Mouse (Mus musculus) stomach, embryonic 14.5 days (tissue): Measurements from ENCODE around the gene Fam110a. TPM values are rescaled to one million over a fixed set of nuclear protein-coding genes. Genes with fewer than 3 reads are reported as not detected.

Experiments used
- ATAC-seq: fragments of 200-750 bp; cut with Nextera tagmentation; 2 replicates; pipeline ENCODE4 v1.8.0; 2017; ENCODE audit warnings: low read depth, moderate TSS enrichment; ENCODE audit not compliant: insufficient number of reproducible peaks, insufficient read depth, low FRiP score
- H3K27ac ChIP-seq: fragments of 300-500 bp; sonication (generic); 2 replicates; pipeline ENCODE4 v1.5.1; 2014; ENCODE audit warnings: mild to moderate bottlenecking, low read length, moderate library complexity, mixed read lengths
- H3K27me3 ChIP-seq: fragments of 300-500 bp; sonication (generic); 2 replicates; pipeline ENCODE4 v1.6.1; 2014; ENCODE audit warnings: low read length, control low read depth, mixed read lengths; ENCODE audit not compliant: control insufficient read depth, insufficient read depth
- H3K36me3 ChIP-seq: fragments of 300-500 bp; sonication (generic); 2 replicates; pipeline ENCODE4 v1.6.1; 2014; ENCODE audit warnings: mild to moderate bottlenecking, control low read depth, low read length, moderate library complexity, mixed read lengths; ENCODE audit not compliant: control insufficient read depth, insufficient read depth
- H3K4me1 ChIP-seq: fragments of 300-500 bp; sonication (generic); 2 replicates; pipeline ENCODE4 v1.6.1; 2014; ENCODE audit warnings: low read length, control low read depth, mixed read lengths; ENCODE audit not compliant: control insufficient read depth, insufficient read depth
- H3K4me2 ChIP-seq: fragments of 300-500 bp; sonication (generic); replicated peaks from 2 replicates; pipeline ENCODE4 v1.6.1; 2014; ENCODE audit warnings: low read depth, low read length, control low read depth
- H3K4me3 ChIP-seq: fragments of 300-500 bp; sonication (generic); 2 replicates; pipeline ENCODE4 v1.5.1; 2014; ENCODE audit warnings: low read depth, low read length, control low read depth
- H3K9ac ChIP-seq: fragments of 300-500 bp; sonication (generic); replicated peaks from 2 replicates; pipeline ENCODE4 v1.6.1; 2014; ENCODE audit warnings: low read depth, mild to moderate bottlenecking, control low read depth, low read length, moderate library complexity, mixed read lengths
- H3K9me3 ChIP-seq: fragments of 300-500 bp; sonication (generic); 2 replicates; pipeline ENCODE4 v1.6.1; 2016; ENCODE audit warnings: low read depth, low read length, control low read depth; ENCODE audit not compliant: control insufficient read depth
- WGBS: fragments of 180-500 bp; shearing (Covaris S2); extraction: QIAGEN DNeasy Blood & Tissue Kit; methylation state at CpG from one replicate; pipeline ENCODE4 v1.1.7; 2014; 5-methylcytosine and 5-hydroxymethylcytosine counted together
- microRNA counts: library from miRNA; unstranded; fragments of <30 nt; microRNA quantifications from one replicate; lab custom pipeline; 2016
- microRNA-seq: library from miRNA; unstranded; fragments of <30 nt; microRNA quantifications from one replicate; pipeline ENCODE4, GENCODE M21; 2016
- polyA plus RNA-seq: library from polyadenylated mRNA; unstranded; fragments of >200 nt; fragmentation: Nextera tagmentation; extraction: Ambion mirVana; gene quantifications from 2 replicates; pipeline ENCODE4 v1.2.1, GENCODE M21; 2014

Gene Fam110a
- polyA plus RNA-seq, 1 experiment from 2014 or later: 27.4 TPM

DNA sequence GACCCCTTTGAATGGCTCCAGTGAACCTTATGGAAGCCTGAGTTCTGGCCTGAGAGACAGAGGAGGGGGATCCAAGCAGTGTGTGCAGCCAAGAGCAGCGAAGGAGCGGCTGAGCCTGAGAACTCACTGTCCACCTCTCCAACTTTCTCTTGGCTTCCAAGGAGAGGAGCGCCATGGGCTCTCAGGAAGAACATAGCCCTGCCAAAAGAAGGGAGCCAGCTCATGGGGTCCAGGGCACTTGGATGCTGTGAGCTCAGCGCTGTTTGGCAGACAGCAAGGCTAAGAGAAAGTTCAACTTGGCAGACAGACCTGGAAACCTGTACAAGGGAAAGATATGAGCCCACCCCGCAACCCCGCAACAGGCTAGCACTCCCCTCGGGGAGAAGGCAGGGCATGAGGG lies 55.7 kb downstream of the Fam110a start:
- no peak for ATAC-seq
- Histone ChIP-seq H3K9me3 (no peaks in the 10 kb centered on the region), H3K27ac (no peak overlapping the region), H3K4me1 (no peaks in the 10 kb centered on the region; the same call in 1 of the 2 replicates), H3K4me2 (no peak overlapping the region), H3K4me3 (no peak overlapping the region), H3K9ac (no peak overlapping the region), H3K27me3 (no peaks in the 10 kb centered on the region), H3K36me3 (no peaks in the 10 kb centered on the region)
- WGBS: 85% methylated on average over 7 of the region's 7 CpGs

DNA sequence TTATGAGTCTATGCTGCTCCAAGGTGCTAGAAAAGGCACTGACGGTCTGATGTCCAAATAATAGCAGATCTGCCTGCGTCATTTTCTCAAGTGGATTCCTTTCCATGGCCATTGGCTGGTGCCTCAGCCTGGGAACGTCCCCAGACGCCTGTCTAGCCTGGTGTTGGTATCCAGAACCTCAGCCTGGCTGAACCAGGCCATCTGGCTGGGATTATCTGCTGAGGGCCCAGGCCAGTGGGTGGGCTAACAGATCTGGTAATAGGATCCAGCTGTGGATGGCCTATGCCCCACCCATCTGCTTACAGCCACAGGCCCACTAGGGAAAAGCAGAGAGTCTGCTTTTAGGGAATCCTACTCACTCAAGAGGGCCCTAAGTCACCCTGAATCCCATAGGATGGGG lies 58.4 kb downstream of the Fam110a start:
- H3K27me3 ChIP-seq: no peaks in the 10 kb centered on the region
- no peak for ATAC-seq
- H3K36me3 ChIP-seq: no peaks in the 10 kb centered on the region
- H3K9ac ChIP-seq: no peak overlapping the region
- H3K4me2 ChIP-seq: no peak overlapping the region
- H3K4me3 ChIP-seq: no peak overlapping the region
- peaks cover 5% of the 10 kb centered on the region; the same call in 1 of the 2 replicates for H3K4me1 ChIP-seq
- peak overlapping the region; percentile 1; the same call in 1 of the 2 replicates for H3K27ac ChIP-seq
- H3K9me3 ChIP-seq: no peaks in the 10 kb centered on the region
- 42% methylated on average over 4 of the region's 4 CpGs for WGBS

DNA sequence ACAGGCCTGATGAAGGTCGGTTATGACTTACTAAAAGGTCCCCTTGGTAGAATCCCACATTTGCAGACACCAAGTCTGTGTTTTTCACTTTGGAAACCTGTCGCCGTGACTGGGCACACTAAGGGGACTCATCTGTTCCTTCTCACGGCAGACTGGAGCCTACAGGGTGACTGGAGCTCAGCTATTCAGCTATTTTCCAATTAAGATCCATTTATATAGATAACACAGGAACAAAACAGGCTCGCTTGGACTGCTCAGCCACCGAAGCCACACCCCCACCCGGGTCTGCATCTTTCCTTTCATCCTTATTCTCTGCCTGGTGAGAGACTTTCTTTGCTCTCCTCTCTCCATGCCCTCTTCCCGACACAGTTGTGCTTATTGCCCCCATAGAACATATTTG lies 59.0 kb downstream of the Fam110a start:
- Histone ChIP-seq H3K4me1 (peaks cover 8% of the 10 kb centered on the region; the same call in 1 of the 2 replicates), H3K4me2 (no peak overlapping the region), H3K27ac (no peak overlapping the region), H3K4me3 (no peak overlapping the region), H3K9me3 (no peaks in the 10 kb centered on the region), H3K27me3 (no peaks in the 10 kb centered on the region), H3K9ac (no peak overlapping the region), H3K36me3 (no peaks in the 10 kb centered on the region)
- no peak for ATAC-seq
- WGBS: 63% methylated on average over 8 of the region's 8 CpGs

MicroRNAs within 50 kb of the gene (microRNA counts, 519-probe panel; counts per million panel counts)
- microRNA mmu-miR-1953 (lab: Ali Mortazavi, UCI): not detected

Small RNA genes within 50 kb of the gene (microRNA-seq; reads per million reads assigned to microRNA genes)
- 1.8 reads per million for gene Mir1953

Other genes with a start within 250 kb of the Fam110a start
- 43.1 and 44.3 TPM in 2 replicates for gene Psmf1, start 236.0 kb downstream of the Fam110a start, polyA plus RNA-seq
- not detected in 2 replicates for gene Rspo4, start 137.3 kb downstream of the Fam110a start, polyA plus RNA-seq
- gene Angpt4, start 69.0 kb downstream of the Fam110a start, polyA plus RNA-seq: 0.58 and 1.4 TPM in 2 replicates
- 2.9 and 3.6 TPM in 2 replicates for gene Slc52a3, start 16.3 kb upstream of the Fam110a start, polyA plus RNA-seq
- 0.10 and 0.12 TPM in 2 replicates for gene Scrt2, start 101.3 kb upstream of the Fam110a start, polyA plus RNA-seq
- gene Srxn1, start 125.3 kb upstream of the Fam110a start, polyA plus RNA-seq: 7.6 and 11.4 TPM in 2 replicates
- gene Tcf15, start 163.3 kb upstream of the Fam110a start, polyA plus RNA-seq: 12.9 and 14.1 TPM in 2 replicates
- 129 and 133 TPM in 2 replicates for gene Csnk2a1, start 246.6 kb upstream of the Fam110a start, polyA plus RNA-seq